Mouse (Mus musculus): ENCODE results near the gene Elp5. TPM values are rescaled to one million over a fixed set of nuclear protein-coding genes. Genes with fewer than 3 reads are reported as not detected.
A peak's percentile ranks its signal among the peaks of the same experiment; 100 is the strongest.

Gene Elp5
- polyA plus RNA-seq, 2 experiments, result 101 to 122 TPM

DNA sequence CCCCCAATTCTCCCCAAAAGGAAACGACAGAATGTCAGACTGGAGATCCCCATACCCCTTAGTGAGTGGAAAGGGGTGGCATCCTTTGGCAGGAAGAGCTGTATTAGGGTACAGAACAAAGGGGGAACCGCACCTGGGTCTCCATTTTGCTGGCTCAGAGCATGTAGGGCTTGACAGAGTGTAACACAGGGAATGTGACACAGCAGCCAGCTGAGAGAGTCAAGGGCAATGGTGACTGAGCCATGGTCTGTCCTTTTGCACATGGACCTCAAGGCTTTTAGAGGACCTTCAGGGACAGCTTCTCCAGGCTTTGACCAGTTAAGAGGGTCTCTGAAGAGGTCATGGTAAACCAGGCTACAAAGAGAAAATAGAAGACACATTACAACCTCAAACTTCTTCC is 7.4 kb downstream of the Elp5 start:
- ATAC-seq (ENCODE audit: low FRiP score, low read depth) (no peak), DNase-seq (ENCODE audit: low spot score) (no peak)
- no peak overlapping the region for H3K27ac ChIP-seq (replicated peaks; ENCODE audit: low read depth, low read length)
- TF ChIP-seq POLR2A (IDR thresholded peaks at IDR 0.05; ENCODE audit: borderline replicate concordance, extremely low read depth, insufficient read depth, insufficient read length), result no peak
- H3K9me3 ChIP-seq (ENCODE audit: control insufficient read depth, low read length), result no peaks in the 10 kb centered on the region
- no peaks in the 10 kb centered on the region for H3K27me3 ChIP-seq (ENCODE audit: control insufficient read depth, insufficient read depth, low read length)
- H3K4me2 ChIP-seq (replicated peaks; ENCODE audit: low read depth, low read length, severe bottlenecking), result no peak overlapping the region
- H3K9ac ChIP-seq (ENCODE audit: low read depth, low read length, severe bottlenecking), result no peak overlapping the region
- H3K4me1 ChIP-seq (ENCODE audit: control insufficient read depth, insufficient read depth, low read length), result peaks cover 6% of the 10 kb centered on the region
- H3K36me3 ChIP-seq (ENCODE audit: control insufficient read depth, insufficient read depth, low read length), result peaks cover 72% of the 10 kb centered on the region
- H3K4me3 ChIP-seq (replicated peaks; ENCODE audit: low read length), result no peak overlapping the region
- WGBS, result 98% methylated on average over 2 of the region's 2 CpGs

DNA sequence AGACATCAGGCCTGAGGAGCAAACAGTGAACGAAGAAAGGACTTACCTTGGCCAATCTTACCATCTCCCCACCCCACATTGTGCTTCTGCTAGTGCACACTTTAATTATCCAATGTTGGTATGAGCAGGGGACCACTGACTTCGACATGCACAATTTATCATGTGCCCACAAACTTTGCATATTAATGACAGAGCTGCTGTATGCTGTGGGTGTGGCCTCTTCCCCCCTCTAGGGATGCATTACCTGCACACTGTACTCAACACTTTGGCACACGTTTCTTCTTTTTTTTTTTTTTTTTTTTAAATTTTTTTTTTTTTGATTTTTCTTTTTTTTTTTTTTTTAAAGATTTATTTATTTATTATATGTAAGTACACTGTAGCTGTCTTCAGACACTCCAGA is 11.5 kb downstream of the Elp5 start:
- Histone ChIP-seq H3K9me3 (ENCODE audit: control insufficient read depth, low read length) (no peaks in the 10 kb centered on the region), H3K4me3 (replicated peaks; ENCODE audit: low read length) (no peak overlapping the region), H3K4me2 (replicated peaks; ENCODE audit: low read depth, low read length, severe bottlenecking) (no peak overlapping the region), H3K27ac (replicated peaks; ENCODE audit: low read depth, low read length) (no peak overlapping the region), H3K4me1 (ENCODE audit: control insufficient read depth, insufficient read depth, low read length) (0 out of 2 replicates have a peak, but pooled peaks cover 3% of the 10 kb centered on the region), H3K36me3 (ENCODE audit: control insufficient read depth, insufficient read depth, low read length) (peaks cover 77% of the 10 kb centered on the region), H3K9ac (ENCODE audit: low read depth, low read length, severe bottlenecking) (no peak overlapping the region), H3K27me3 (ENCODE audit: control insufficient read depth, insufficient read depth, low read length) (peaks cover 26% of the 10 kb centered on the region)
- no peak for ATAC-seq (ENCODE audit: low FRiP score, low read depth)
- 86% methylated on average over 3 of the region's 3 CpGs for WGBS
- DNase-seq (ENCODE audit: low spot score), result no peak
- TF ChIP-seq POLR2A (IDR thresholded peaks at IDR 0.05; ENCODE audit: borderline replicate concordance, extremely low read depth, insufficient read depth, insufficient read length), result no peak

DNA sequence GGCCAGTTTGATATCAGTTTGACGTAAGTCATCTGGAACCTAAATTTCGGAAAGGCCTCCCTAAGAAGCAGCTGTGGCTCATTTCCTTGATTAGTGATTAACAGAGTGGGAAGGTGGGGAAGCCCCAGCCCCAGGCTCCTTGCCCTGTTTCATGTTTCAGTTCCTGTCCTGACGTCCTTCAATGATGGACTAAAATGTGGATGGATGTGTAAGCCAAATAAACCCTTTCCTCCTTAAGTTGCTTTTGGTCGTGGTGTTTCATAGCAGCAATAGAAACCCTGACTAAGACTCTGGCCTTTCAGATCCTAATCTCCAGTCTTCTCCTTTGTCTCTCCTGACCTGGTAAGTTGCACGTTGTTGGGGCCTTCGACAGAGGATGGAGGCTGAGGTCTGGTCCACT is 12.1 kb downstream of the Elp5 start:
- Histone ChIP-seq H3K9ac (ENCODE audit: low read depth, low read length, severe bottlenecking) (no peak overlapping the region), H3K9me3 (ENCODE audit: control insufficient read depth, low read length) (no peaks in the 10 kb centered on the region), H3K4me2 (replicated peaks; ENCODE audit: low read depth, low read length, severe bottlenecking) (no peak overlapping the region), H3K4me1 (ENCODE audit: control insufficient read depth, insufficient read depth, low read length) (0 out of 2 replicates have a peak, but pooled peaks cover 3% of the 10 kb centered on the region), H3K27me3 (ENCODE audit: control insufficient read depth, insufficient read depth, low read length) (peaks cover 31% of the 10 kb centered on the region), H3K27ac (replicated peaks; ENCODE audit: low read depth, low read length) (no peak overlapping the region), H3K36me3 (ENCODE audit: control insufficient read depth, insufficient read depth, low read length) (peaks cover 71% of the 10 kb centered on the region), H3K4me3 (replicated peaks; ENCODE audit: low read length) (no peak overlapping the region)
- DNase-seq (ENCODE audit: low spot score) (no peak), ATAC-seq (ENCODE audit: low FRiP score, low read depth) (no peak)
- WGBS, result 83% methylated on average over 6 of the region's 6 CpGs
- no peak for TF ChIP-seq POLR2A (IDR thresholded peaks at IDR 0.05; ENCODE audit: borderline replicate concordance, extremely low read depth, insufficient read depth, insufficient read length)

DNA sequence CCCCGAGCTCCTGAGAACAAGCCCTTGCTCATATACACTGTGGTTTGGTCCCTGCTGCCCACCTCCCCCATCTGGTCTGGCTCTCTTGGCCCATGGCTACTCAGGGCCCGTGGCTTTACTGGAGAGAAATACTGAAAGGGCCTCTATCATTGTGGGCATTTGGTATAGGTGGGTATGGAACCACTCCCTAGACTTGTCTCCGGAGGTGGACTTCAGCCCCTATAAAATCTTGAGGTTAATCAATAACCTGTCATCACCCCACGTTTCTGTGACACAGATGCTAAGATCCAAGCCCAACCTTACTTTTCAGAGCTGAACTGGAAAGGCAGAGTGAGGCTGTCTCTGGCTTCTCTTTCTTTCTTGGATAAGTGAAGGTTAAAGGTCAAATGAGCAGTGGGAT is 13.5 kb downstream of the Elp5 start:
- Histone ChIP-seq H3K4me1 (ENCODE audit: control insufficient read depth, insufficient read depth, low read length) (0 out of 2 replicates have a peak, but pooled peaks cover 3% of the 10 kb centered on the region), H3K36me3 (ENCODE audit: control insufficient read depth, insufficient read depth, low read length) (peaks cover 58% of the 10 kb centered on the region), H3K4me2 (replicated peaks; ENCODE audit: low read depth, low read length, severe bottlenecking) (no peak overlapping the region), H3K9me3 (ENCODE audit: control insufficient read depth, low read length) (no peaks in the 10 kb centered on the region), H3K27ac (replicated peaks; ENCODE audit: low read depth, low read length) (no peak overlapping the region), H3K27me3 (ENCODE audit: control insufficient read depth, insufficient read depth, low read length) (peaks cover 43% of the 10 kb centered on the region), H3K9ac (ENCODE audit: low read depth, low read length, severe bottlenecking) (no peak overlapping the region), H3K4me3 (replicated peaks; ENCODE audit: low read length) (no peak overlapping the region)
- no peak for DNase-seq (ENCODE audit: low spot score)
- TF ChIP-seq POLR2A (IDR thresholded peaks at IDR 0.05; ENCODE audit: borderline replicate concordance, extremely low read depth, insufficient read depth, insufficient read length), result no peak
- WGBS, result 85% methylated on average over 4 of the region's 4 CpGs
- no peak for ATAC-seq (ENCODE audit: low FRiP score, low read depth)

DNA sequence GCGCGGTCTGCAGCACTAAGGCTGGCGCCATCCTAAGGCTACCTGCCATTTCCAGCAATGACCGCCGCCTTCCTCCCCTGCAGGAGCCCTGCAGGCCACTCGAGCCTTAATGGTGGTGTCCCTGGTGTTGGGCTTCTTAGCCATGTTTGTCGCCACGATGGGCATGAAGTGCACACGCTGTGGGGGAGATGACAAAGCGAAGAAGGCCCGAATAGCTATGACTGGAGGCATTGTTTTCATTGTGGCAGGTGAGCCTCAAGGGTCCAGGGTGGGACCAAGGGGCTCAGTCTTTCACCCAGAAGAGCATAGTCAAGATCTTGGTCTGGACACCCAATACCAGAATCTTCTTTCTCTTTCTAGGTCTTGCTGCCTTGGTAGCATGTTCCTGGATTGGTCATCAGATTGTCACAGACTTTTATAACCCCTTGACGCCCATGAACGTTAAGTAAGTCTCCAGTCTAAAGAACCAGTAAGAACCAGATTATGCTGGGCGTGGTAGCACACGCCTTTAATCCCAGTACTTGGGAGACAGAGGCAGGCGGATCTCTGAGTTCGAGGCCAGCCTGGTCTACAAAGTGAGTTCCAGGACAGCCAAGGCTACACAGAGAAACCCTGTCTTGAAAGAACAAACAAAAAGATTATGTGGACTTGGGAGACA is 15.3 kb downstream of the Elp5 start:
- peak overlapping the region; percentile 37 for H3K4me3 ChIP-seq (replicated peaks; ENCODE audit: low read length)
- DNase-seq (ENCODE audit: low spot score), result no peak
- H3K4me2 ChIP-seq (replicated peaks; ENCODE audit: low read depth, low read length, severe bottlenecking), result peak overlapping the region; percentile 68
- no peak overlapping the region for H3K27ac ChIP-seq (replicated peaks; ENCODE audit: low read depth, low read length)
- H3K36me3 ChIP-seq (ENCODE audit: control insufficient read depth, insufficient read depth, low read length), result peaks cover 41% of the 10 kb centered on the region
- H3K9me3 ChIP-seq (ENCODE audit: control insufficient read depth, low read length), result no peaks in the 10 kb centered on the region
- 42% methylated on average over 17 of the region's 17 CpGs for WGBS
- peak overlapping the region; percentile 50 for H3K9ac ChIP-seq (ENCODE audit: low read depth, low read length, severe bottlenecking)
- H3K4me1 ChIP-seq (ENCODE audit: control insufficient read depth, insufficient read depth, low read length), result 0 out of 2 replicates have a peak, but pooled peaks cover 3% of the 10 kb centered on the region
- no peak for ATAC-seq (ENCODE audit: low FRiP score, low read depth)
- peaks cover 58% of the 10 kb centered on the region for H3K27me3 ChIP-seq (ENCODE audit: control insufficient read depth, insufficient read depth, low read length)
- TF ChIP-seq POLR2A (IDR thresholded peaks at IDR 0.05; ENCODE audit: borderline replicate concordance, extremely low read depth, insufficient read depth, insufficient read length), result no peak
